Mouse (Mus musculus) embryonic fibroblast, embryonic 13.5 days (primary cell): ENCODE data around the gene Dcbld1.

ENCODE experiments used
- CTCF ChIP-seq: IDR thresholded peaks from 2 replicates; pipeline ENCODE4 v1.5.1; 2011; ENCODE audit warnings: mild to moderate bottlenecking, control low read depth, low read length, moderate library complexity, borderline replicate concordance; ENCODE audit not compliant: insufficient read depth
- POLR2A ChIP-seq: IDR thresholded peaks from 2 replicates; pipeline ENCODE4 v1.6.1; 2011; ENCODE audit warnings: low read depth, mild to moderate bottlenecking, control low read depth, low read length, moderate library complexity

DNA sequence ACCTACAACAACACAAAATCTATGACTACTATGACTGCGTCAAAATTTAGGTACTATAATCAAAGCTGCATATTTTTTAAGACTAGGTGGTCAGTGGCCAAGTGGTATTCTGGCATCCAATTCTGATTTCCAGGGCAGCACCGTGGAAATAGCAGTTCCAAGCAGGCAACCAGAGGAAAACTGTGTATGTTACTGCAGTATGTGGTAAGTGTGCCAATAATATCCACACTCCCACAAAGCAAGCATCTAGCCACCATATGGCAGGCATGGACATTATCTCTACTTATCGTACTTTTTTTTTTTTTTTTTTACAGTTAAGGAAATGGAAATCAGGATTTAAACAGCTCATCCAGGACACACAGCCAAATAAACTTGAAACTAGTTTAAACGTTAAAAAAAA, 135.0 kb downstream of the Dcbld1 start:
- no peak for TF ChIP-seq CTCF
- no peak for TF ChIP-seq POLR2A
